Mouse (Mus musculus): ENCODE data around the gene Vmp1.

DNA sequence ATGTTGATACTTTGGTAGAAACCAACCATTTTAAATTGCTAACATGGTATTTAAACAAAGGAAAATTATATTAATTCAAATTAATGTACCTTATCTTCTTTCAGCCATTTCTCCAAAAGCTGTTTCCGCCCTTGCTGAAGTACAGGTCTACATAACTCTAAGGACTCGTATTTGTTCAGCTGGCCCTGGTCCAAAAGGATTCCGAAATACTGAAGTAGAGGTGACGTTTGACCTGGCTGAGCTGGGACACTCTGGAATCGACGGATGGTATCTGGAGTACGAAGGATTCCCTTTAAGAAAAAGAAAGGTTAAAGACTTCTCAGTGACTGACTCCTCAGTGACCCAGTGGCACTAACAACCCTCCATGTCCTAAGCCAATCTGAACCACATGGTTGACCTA, 41.3 kb upstream of the Vmp1 start:
- no peak for TF ChIP-seq HCFC1 (IDR thresholded peaks at IDR 0.05; ENCODE audit: borderline replicate concordance, insufficient read depth, low read length)
- TF ChIP-seq CHD2 (IDR thresholded peaks at IDR 0.05; ENCODE audit: low read depth, low read length) = no peak
- no peak for TF ChIP-seq ZNF384 (IDR thresholded peaks at IDR 0.05; ENCODE audit: low read depth, low read length)

Data from ES-E14 (cell line).